13 mouse cellular contexts compared by ENCODE assay signal in genomic region chr11:36482136-36482535, GRCm38 (mm10).
A peak's percentile ranks its signal among the peaks of the same experiment; 100 is the strongest.
DNase-seq lines count a peak whose midpoint lies in the region; ATAC-seq and TF ChIP-seq lines count a peak whose summit lies in the region.
"Had no signal": no experiment of that assay in that cellular context is flagged by ENCODE, and none has a peak within 500 bp of the region (broad histone marks: within the 10 kb centered on the region; RNA-seq: fewer than 3 reads in every experiment).

No protein-coding gene starts in this region.

- TF ChIP-seq POLR2A in heart, adult 2 months (IDR thresholded peaks at IDR 0.05; ENCODE audit: insufficient read depth, low read depth, low read length) = no peak

- peak in 1 of 2 experiments; percentile 38 for DNase-seq in heart, adult 2 months
- no peak for DNase-seq in heart, embryonic 10.5 days (ENCODE audit: low spot score)
- DNase-seq in neural tube, embryonic 11.5 days (ENCODE audit: low spot score) = no peak
- no peak for DNase-seq in neural tube, embryonic 10.5 days (ENCODE audit: extremely low spot score, low spot score)
- peak; percentile 6 to 41 for DNase-seq in heart, postnatal 10 days
- DNase-seq in spleen, postnatal 36 days (ENCODE audit: low spot score in 2 of 2) = no peak
- no peak for DNase-seq in right cerebral cortex, postnatal 25 days
- DNase-seq: adrenal gland, postnatal 14 days; B cell, adult 2 months; kidney, adult 9 months; thymus, postnatal 25 days had no signal

- H3K9me3 ChIP-seq in heart, embryonic 10.5 days = no peaks in the 10 kb centered on the region
- no peaks in the 10 kb centered on the region for H3K9me3 ChIP-seq in neural tube, embryonic 11.5 days (ENCODE audit: control insufficient read depth, low read length)
- H3K9me3 ChIP-seq in neural tube, embryonic 15.5 days (replicated peaks) = no peaks in the 10 kb centered on the region
- H3K9me3 ChIP-seq: limb, embryonic 15.5 days had no signal

- H3K36me3 ChIP-seq in heart, adult 2 months (ENCODE audit: control insufficient read depth, insufficient read depth, low read length) = no peaks in the 10 kb centered on the region
- no peaks in the 10 kb centered on the region for H3K36me3 ChIP-seq in heart, embryonic 10.5 days
- H3K36me3 ChIP-seq in neural tube, embryonic 11.5 days (ENCODE audit: control insufficient read depth, insufficient read depth, low read length) = no peaks in the 10 kb centered on the region
- H3K36me3 ChIP-seq in neural tube, embryonic 15.5 days = no peaks in the 10 kb centered on the region
- H3K36me3 ChIP-seq: limb, embryonic 15.5 days had no signal

- H3K27me3 ChIP-seq in heart, adult 2 months (ENCODE audit: control insufficient read depth, insufficient read depth, low read length) = no peaks in the 10 kb centered on the region
- peaks cover 9% of the 10 kb centered on the region; the same call in 1 of the 2 replicates for H3K27me3 ChIP-seq in heart, embryonic 10.5 days (ENCODE audit: insufficient read depth, poor library complexity, severe bottlenecking)
- H3K27me3 ChIP-seq in neural tube, embryonic 11.5 days (ENCODE audit: control insufficient read depth, insufficient read depth, low read length) = no peaks in the 10 kb centered on the region
- H3K27me3 ChIP-seq in neural tube, embryonic 15.5 days (replicated peaks) = no peaks in the 10 kb centered on the region

- no peaks in the 10 kb centered on the region for H3K79me2 ChIP-seq in heart, adult 2 months (replicated peaks; ENCODE audit: control insufficient read depth, insufficient read depth, low read length)

- H3K9ac ChIP-seq in heart, adult 2 months (ENCODE audit: low read depth, low read length) = no peak overlapping the region
- no peak overlapping the region for H3K9ac ChIP-seq in neural tube, embryonic 11.5 days (ENCODE audit: low read length)
- no peak overlapping the region for H3K9ac ChIP-seq in neural tube, embryonic 15.5 days (replicated peaks)
- H3K9ac ChIP-seq: limb, embryonic 15.5 days had no signal

- ATAC-seq in neural tube, embryonic 11.5 days (ENCODE audit: insufficient read depth, low FRiP score, low TSS enrichment) = 0 out of 2 replicates have a peak, but pooled peaks have one; percentile 45
- peak; percentile 45; the same call in 1 of the 2 replicates for ATAC-seq in neural tube, embryonic 15.5 days (ENCODE audit: low FRiP score)

- no peak for TF ChIP-seq CTCF in heart, adult 2 months (IDR thresholded peaks at IDR 0.05)

- no peak overlapping the region for H3K4me3 ChIP-seq in heart, adult 2 months
- H3K4me3 ChIP-seq in heart, embryonic 10.5 days = no peak overlapping the region
- no peak overlapping the region for H3K4me3 ChIP-seq in neural tube, embryonic 11.5 days (ENCODE audit: low read depth, low read length)
- H3K4me3 ChIP-seq in neural tube, embryonic 15.5 days (replicated peaks) = no peak overlapping the region
- H3K4me3 ChIP-seq: limb, embryonic 15.5 days had no signal

- WGBS in heart, adult 2 months = 42% methylated on average over 8 of the region's 8 CpGs
- 60% methylated on average over 8 of the region's 8 CpGs for WGBS in heart, embryonic 10.5 days
- WGBS in neural tube, embryonic 11.5 days = 84% methylated on average over 8 of the region's 8 CpGs
- WGBS in neural tube, embryonic 15.5 days = 30% methylated on average over 8 of the region's 8 CpGs

- peak; percentile 83; the same call in 1 of the 2 replicates for TF ChIP-seq EP300 in heart, adult 2 months (IDR thresholded peaks at IDR 0.05; ENCODE audit: insufficient read depth, low read depth, low read length)

- no peaks in the 10 kb centered on the region for H3K4me1 ChIP-seq in heart, adult 2 months (ENCODE audit: control insufficient read depth, insufficient read depth, low read length)
- H3K4me1 ChIP-seq in heart, embryonic 10.5 days = peaks cover 29% of the 10 kb centered on the region
- H3K4me1 ChIP-seq in neural tube, embryonic 11.5 days (ENCODE audit: control insufficient read depth, insufficient read depth, low read length) = no peaks in the 10 kb centered on the region
- H3K4me1 ChIP-seq in neural tube, embryonic 15.5 days = peaks cover 34% of the 10 kb centered on the region

- intact Hi-C loops in heart, adult 2 months (cut with DNase I) = no loop called here
- intact Hi-C loops in heart, postnatal 10 days (cut with DNase I) = no loop called here

- no peak overlapping the region for H3K4me2 ChIP-seq in neural tube, embryonic 11.5 days (ENCODE audit: low read depth)
- no peak overlapping the region for H3K4me2 ChIP-seq in neural tube, embryonic 15.5 days
- H3K4me2 ChIP-seq: limb, embryonic 15.5 days had no signal

- H3K27ac ChIP-seq in heart, adult 2 months = no peak overlapping the region
- no peak overlapping the region for H3K27ac ChIP-seq in heart, embryonic 10.5 days
- H3K27ac ChIP-seq in neural tube, embryonic 11.5 days (ENCODE audit: low read depth, low read length) = no peak overlapping the region
- no peak overlapping the region for H3K27ac ChIP-seq in neural tube, embryonic 15.5 days (replicated peaks)
- H3K27ac ChIP-seq: limb, embryonic 15.5 days had no signal

Comparison
In these comparisons a context has a peak if more than half of its experiments do, and no peak if none do; other contexts are left out.
1. DNase-seq: peak in heart, postnatal 10 days (2 of 2); none in heart, embryonic 10.5 days (single experiment), neural tube, embryonic 11.5 days (single experiment), neural tube, embryonic 10.5 days (single experiment), spleen, postnatal 36 days (0 of 2) and right cerebral cortex, postnatal 25 days (single experiment).